Mouse (Mus musculus) right cerebral cortex, postnatal 36 days (tissue): ENCODE measurements around the gene Tex35.
A peak's percentile ranks its signal among the peaks of the same experiment; 100 is the strongest.

Experiments
- DNase-seq, 2 experiments: peaks; one replicate each; pipeline ENCODE4 v3.0.0; 2022; ENCODE audit warnings: low spot score in 2 of 2, mixed read lengths in 1 of 2

Gene Tex35

DNA sequence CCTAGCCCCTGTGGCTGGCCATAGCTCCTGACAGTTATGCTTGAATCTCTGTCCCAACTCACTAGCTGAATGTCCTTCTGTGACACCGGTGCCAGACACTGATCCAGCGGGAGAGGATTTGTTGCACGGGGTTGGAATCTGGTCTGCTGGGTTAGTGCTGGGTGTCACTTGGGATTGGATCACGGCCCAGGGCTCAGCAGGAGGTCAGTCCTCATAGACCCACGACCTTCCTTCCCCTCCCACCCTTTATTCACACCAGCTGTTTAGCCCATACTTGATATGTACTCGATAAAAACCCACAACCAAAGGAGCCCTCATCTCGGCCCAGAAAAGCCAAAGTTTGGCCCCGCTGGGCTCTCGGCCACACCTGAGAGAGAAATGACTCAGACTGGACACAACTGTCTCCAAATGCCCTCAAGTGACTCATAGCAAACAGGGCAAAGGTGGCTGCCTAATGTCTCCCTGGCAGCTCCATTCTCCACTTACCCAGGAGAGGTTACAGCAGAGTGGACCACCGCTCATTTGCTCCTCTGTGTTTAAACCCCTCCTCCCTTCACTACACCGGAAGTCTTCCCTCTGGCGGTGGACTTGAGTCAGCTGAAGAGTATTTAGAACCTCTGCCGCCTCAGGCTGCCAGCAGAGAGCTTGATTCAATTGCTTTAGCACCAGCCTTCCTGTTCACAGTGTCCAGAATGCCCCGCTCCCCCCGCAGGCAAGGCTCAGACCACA lies 27.2 kb downstream of the Tex35 start:
- DNase-seq = no peak

- DNase-seq = no peak
Observed at GRCm38 (mm10) chr1:157080071-157080470, 28.4 kb downstream of the Tex35 start.

DNA sequence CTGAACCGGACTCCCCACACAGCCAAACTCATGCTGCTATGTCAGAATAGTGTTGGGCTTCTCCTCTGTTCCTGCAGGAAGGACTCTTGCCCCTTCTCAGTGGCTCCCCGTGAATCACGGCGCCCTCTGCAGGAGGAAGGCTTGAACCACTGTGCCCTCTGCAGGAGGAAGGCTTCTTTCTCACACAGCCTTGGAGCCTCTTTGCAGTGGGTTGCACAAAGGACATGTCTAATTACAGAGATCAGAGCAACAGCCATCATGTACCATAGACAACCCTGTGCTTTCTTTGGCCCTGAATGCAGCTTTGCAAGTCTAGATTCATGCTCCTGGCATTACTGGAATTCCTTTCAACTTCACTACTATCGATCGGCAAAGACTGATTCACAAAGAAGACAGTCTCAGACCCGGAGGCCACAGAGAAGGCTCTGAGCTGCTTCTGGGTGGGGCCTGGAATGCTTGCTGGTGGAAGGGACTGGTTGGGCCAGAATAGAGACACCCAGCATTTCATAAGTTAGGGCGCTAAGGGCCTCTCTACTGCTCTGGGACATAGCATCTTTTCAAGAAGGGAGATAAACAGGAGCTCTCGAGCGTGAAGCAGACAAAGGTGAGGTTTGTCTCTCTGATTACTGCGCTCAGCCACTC lies 29.0 kb downstream of the Tex35 start:
- DNase-seq = no peak

DNA sequence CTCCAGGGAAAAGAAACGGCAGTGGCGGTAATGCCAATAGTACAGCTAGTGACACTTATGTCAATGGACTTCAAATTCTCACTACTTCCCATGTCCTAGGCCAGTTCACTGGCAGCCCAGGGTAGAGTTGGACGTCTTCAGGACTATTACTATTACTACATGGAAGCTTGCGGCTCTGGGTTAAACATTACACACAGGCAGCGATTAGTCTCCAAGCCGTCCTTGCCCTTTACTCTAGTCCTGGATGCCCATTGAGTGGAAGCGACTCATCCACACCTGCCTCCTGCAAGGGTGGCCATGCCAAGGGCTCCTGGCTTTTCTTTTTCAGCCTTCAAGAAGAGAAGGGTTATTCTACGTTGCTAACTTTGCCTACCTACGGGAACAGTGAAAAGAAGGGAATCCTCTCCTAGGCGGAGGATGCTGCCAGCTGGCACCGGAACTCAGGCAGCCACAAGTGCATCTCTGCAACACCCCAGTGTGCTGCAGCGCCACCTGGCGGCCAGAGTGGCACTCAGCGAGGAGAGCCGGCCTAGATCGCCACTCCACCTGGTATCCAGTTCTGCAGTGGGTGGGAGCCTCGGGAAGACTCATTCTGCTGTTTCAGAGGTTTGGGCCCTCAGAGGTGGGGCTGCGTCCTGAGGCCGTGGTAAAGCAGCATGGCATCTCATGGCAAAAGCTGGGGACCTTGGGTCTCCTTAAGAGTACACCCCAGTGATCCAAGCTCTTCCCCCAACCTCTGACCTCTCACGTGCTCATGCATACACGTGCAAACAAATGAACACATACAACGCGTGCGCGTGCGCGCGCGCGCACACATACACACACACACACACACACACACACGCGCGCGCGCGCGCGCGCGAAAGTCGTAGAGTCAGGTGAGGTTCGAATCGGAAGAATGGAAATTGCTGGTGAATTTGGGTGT lies 31.4 kb downstream of the Tex35 start:
- DNase-seq = peak; percentile 77 to 84

DNA sequence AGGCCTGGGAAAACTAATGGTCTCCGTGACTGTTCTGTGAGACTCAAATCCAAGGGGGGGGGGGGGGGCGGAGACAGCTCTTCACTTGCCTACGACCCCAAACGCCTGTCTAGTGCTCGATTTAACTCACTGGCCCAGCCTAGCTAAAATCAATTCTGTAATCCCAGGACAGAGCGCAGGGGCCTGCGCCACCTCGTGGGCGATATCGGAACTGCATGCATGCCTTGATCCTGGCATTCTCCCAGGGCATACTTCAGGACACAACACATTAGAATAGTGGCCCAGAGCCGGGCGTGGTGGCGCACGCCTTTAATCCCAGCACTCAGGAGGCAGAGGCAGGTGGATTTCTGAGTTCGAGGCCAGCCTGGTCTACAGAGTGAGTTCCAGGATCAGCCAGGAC lies 32.2 kb downstream of the Tex35 start:
- DNase-seq = peak; percentile 33 to 63

DNA sequence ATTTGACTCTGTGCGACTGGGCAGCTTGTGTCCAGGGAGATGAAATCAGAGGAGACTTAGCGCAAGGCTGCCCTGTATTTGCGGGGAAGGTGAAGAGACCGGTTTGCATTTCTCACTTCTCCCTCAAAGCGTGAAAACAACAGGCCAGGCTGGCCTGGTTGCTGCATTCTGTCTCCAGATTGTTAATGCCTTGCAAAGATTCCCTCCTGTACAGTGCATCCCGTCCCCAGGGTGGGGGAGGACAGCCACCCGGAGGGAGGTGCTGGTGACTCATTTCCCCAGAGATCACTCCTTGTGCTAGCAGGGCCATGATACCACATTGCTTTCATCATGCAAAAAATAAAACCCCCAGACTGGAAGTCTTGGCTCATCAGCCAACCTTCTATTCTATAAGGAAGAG lies 33.5 kb downstream of the Tex35 start:
- DNase-seq = no peak

DNA sequence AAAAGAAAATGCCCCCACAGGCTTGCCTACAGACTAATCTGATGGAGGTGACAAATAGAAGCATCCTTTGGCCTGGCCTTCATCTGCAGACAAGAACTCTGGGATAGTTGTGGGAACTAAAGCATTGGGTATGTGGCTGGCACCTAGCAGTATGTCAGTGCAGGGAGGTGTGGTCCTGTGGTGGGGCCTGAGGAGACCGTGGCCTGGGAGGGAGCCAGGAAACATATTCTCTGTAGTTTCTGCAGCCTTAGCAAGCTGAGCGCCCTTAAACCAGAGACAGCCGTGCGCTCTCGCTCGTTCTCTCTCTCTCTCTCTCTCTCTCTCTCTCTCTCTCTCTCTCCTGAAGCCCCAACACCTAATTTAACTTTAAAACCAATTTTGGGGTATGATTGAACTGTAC lies 34.1 kb downstream of the Tex35 start:
- no peak for DNase-seq

DNA sequence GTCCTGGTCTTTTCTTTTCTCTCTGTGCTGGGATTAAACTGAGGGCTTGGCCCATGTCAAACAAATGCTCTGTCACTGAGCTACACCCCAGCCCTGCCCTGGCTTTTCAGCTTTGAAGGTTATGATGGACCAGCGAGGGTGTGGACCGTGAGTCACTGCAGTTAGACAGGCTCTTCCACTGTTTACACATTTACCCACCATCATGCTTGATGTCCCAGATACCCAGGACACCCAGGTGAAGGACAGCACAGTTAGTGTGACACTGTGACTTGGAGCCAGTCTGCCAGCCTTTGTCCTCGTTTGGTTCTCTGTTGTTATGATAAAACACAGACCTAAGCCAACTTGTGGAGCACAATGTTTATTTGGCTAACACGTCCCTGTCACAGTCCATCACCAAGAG lies 34.9 kb downstream of the Tex35 start:
- DNase-seq = no peak

DNA sequence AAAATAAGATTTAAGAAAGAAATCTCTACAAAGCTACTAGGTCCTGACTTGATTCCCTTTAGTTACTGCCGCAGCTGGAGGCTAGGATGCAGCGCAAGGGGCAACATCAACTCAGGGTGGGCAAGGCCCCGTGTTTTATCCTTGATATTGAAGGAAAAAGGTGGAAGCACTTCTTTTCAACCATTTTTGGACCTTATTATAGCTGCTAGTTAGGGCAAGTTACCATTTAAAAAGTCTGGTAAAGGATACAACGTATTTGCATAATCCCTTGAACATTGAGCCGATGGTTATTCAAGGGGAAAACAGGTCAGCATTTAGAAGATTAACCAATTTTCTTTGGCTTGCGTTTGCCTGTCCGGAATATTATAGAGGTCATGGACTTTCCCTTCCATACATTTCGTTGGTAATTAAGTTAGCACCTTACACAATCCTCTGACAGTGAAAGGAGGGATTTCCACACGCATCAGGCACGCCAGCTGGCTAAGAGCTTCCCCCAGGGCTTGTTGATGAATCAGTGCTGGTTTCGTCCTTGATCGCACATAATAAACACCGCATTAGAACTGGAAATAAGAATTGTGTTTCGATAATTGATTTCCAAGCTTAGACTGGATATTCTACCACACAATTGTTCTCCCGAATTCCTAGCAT lies 39.2 kb downstream of the Tex35 start:
- DNase-seq = no peak

- DNase-seq = no peak
Observed at GRCm38 (mm10) chr1:157068316-157068715, 40.2 kb downstream of the Tex35 start.

- no peak for DNase-seq
Observed at GRCm38 (mm10) chr1:157065819-157066730, 42.4 kb downstream of the Tex35 start.

DNA sequence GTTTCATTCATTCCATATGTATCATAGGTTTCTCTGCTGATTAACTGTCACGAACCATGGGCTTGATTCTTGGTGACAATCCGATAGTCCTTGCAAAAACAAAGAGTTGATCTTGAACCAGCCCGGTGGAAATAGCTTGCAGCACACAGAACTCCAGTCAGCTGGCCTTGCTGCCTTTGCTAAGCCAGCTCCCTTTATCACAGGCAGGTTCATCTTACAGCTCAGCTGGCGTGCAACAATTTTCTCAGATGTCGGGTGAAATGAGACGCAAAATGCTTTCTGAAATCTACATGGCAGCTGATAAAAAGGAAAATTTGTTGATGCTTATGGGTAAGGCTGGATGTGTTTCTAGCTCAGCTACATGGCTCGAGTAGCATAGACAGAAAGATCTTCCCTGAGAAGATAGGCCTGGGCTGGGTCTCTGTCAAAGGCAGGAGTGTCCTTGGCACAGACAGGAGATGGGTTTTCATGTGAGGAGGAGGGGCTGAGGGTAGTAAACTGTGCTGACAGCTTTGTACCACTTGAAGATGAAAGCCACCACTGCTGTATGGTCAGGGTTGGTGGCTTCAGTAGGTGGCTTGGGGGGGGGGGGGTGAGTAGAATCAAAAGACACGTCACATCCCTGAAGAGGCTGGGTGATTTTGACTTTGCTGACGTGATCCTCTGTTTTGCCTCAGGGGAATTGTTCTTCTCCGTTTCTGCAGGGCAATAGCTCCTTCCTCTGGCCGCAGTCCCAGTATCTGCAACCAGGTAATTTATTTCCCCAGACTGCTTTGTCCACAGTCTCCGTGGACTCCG lies 45.0 kb downstream of the Tex35 start:
- DNase-seq = no peak

DNA sequence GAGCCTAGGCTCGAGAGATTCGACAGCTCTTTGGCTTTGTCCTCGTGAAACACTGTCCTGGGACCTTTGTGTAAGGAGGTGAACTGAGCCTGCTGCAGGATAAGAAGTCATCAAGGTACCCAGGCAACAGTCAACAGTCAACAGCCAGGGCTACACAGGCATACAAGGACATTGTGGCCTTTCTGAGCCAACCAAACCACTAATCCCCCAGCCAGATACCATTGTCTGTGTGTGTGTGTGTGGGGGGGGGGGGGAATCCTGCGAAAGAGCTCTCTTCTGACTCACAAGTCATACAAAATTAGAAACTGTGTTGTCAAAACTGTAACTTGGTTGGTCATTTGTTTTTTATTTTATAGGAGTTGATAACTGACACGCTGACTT lies 46.0 kb downstream of the Tex35 start:
- no peak for DNase-seq

- DNase-seq = no peak
Observed at GRCm38 (mm10) chr1:157061800-157062444, 46.6 kb downstream of the Tex35 start.

- no peak for DNase-seq
Observed at GRCm38 (mm10) chr1:157061170-157061569, 47.3 kb downstream of the Tex35 start.

DNA sequence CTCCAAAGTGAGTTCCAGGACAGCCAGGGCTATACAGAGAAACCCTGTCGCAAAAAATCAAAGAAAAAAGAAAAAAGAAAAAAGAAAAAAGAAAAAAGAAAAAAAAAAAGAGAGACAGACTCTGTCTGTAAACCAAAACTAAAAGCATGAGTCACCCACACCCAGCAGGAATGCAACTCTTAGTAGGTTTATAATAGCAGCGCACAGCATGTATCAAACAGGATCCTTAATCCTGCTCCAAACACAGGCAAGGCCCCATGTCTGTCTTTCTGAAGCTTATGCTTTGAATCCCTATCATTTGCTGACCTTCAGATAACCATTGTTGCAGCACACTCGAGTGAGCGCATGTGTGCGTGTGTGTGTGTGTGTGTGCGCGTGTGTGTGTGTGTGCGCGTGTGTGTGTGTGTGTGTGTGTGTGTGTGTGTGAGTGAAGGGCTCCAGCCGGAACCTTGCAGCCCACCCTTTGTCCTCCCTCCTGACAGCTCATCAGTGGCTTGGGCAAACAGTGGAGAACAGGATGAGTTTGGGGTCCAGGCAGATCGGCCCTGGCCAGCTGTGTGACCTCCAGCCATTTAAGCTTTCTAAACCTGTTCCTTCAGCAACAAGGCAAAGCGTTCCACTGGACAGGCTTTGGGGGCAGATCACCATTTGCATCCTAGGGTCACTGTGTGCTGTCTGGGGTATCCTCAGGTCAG lies 47.9 kb downstream of the Tex35 start:
- DNase-seq = no peak

DNA sequence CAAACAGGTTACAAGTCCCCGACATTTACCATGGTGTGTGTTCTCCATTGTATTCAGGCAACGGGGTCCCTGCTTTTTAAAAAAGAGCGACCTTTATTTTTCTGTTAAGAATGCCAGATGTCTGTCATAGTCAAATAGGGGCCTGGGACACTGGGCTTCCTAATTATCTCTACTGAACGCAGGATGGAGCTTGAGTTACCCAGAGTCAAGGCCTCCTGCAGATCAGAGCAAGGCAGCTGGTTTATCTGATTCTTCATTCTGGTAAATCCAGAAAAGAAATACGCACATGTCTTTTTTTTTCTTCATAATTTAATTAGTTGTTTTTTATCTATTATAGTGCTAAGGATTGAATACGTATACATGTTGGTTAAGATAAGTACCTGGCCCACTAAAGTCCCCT lies 52.6 kb downstream of the Tex35 start:
- no peak for DNase-seq

- DNase-seq = no peak
Observed at GRCm38 (mm10) chr1:157055288-157055831, 53.1 kb downstream of the Tex35 start.

DNA sequence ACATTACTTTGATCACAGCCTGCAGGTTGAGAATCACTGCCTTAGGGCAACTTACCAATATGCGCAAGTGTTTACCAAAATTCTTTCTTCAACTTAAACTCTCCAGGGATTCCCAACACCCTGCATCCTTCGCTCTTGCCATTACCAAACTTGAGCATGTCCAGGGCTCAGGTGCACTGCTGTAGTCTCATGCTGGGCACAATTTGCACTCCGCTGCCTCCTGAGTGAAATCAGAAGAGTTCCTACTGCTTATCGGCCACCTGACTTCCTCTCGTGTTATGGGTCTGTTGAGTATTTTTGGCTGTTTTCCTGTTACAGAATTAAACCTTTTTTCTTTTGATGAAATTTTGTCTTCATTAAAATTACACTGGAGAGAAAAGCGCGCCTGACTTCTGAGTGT lies 53.8 kb downstream of the Tex35 start:
- no peak for DNase-seq
